Mouse (Mus musculus) lung, embryonic 15.5 days (tissue): ENCODE results near the gene Notch2. TPM values are rescaled to one million over a fixed set of nuclear protein-coding genes. Genes with fewer than 3 reads are reported as not detected.

Source experiments
- ATAC-seq: fragments of 200-750 bp; cut with Nextera tagmentation; 2 replicates; pipeline ENCODE4 v1.8.0; 2017; ENCODE audit warnings: moderate number of reproducible peaks, borderline replicate concordance; ENCODE audit not compliant: low FRiP score, low TSS enrichment; ENCODE audit errors: extremely low read depth
- H3K27ac ChIP-seq: fragments of 300-500 bp; sonication (generic); 2 replicates; pipeline ENCODE4 v1.5.1; 2015; ENCODE audit warnings: moderate library complexity, mild to moderate bottlenecking, inconsistent platforms
- H3K27me3 ChIP-seq: fragments of 300-500 bp; sonication (generic); 2 replicates; pipeline ENCODE4 v1.6.1; 2015; ENCODE audit warnings: inconsistent platforms
- H3K36me3 ChIP-seq: fragments of 300-500 bp; sonication (generic); 2 replicates; pipeline ENCODE4 v1.6.1; 2015; ENCODE audit warnings: inconsistent platforms
- H3K4me1 ChIP-seq: fragments of 300-500 bp; sonication (generic); 2 replicates; pipeline ENCODE4 v1.6.1; 2015; ENCODE audit warnings: inconsistent platforms
- H3K4me2 ChIP-seq: fragments of 300-500 bp; sonication (generic); 2 replicates; pipeline ENCODE4 v1.6.1; 2015; ENCODE audit warnings: inconsistent platforms, mild to moderate bottlenecking, moderate library complexity
- H3K4me3 ChIP-seq: fragments of 300-500 bp; sonication (generic); 2 replicates; pipeline ENCODE4 v1.5.1; 2015; ENCODE audit warnings: mild to moderate bottlenecking, inconsistent platforms
- H3K9ac ChIP-seq: fragments of 300-500 bp; sonication (generic); 2 replicates; pipeline ENCODE4 v1.6.1; 2015; ENCODE audit warnings: inconsistent platforms
- H3K9me3 ChIP-seq: fragments of 300-500 bp; sonication (generic); 2 replicates; pipeline ENCODE4 v1.6.1; 2016; ENCODE audit warnings: inconsistent platforms
- WGBS: fragments of 180-500 bp; shearing (Covaris S2); methylation state at CpG from one replicate; pipeline ENCODE4 v1.1.7; 2015; 5-methylcytosine and 5-hydroxymethylcytosine counted together
- polyA plus RNA-seq: library from polyadenylated mRNA; unstranded; fragments of >200 nt; fragmentation: Nextera tagmentation; extraction: Ambion mirVana; gene quantifications from 2 replicates; pipeline ENCODE4 v1.2.1, GENCODE M21; 2015

Notch2 gene
- polyA plus RNA-seq, 1 experiment from 2014 or later: 35.1 TPM

DNA sequence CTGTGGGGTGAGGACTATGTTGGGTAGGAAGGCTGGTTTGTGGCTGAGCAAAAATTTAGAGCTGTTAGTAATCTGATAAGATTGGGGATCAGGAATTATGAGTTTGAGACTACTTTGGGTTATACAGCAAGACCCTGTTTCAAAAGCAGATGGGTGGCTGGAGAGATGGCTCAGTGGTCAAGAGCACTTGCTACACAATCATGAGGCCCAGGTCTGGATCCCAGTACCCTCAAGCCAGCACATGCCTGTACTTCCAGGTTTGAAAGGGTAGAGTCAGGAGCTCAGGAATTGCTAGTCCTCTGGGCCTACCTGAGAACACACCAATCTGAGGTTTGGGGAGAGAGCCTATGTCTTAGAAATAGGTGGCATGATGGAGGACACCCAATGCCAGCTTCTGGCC lies 140.1 kb downstream of the Notch2 start:
- no peak for ATAC-seq

DNA sequence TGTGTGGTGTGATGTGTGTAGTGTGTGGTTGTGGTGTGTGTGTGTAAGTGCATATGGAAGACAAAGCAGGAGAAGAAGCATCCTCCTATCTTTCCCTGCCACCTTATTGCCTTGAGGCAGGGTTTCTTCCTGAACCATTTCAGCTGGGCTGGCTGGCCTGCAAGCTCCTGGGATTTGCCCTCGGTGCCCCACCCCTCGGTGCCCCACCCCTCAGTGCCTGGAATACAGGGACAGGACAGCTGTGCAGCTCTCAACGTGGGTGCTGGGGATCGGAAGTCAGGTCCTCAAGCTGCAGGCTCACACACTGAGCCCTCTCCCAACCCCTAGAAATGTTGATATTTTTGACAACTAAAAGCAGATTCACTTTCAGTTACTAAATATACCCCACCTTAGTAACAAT lies 142.8 kb downstream of the Notch2 start:
- no peak overlapping the region for H3K4me2 ChIP-seq
- H3K36me3 ChIP-seq: no peaks in the 10 kb centered on the region
- no peak for ATAC-seq
- H3K27me3 ChIP-seq: no peaks in the 10 kb centered on the region
- 34% methylated on average over 4 of the region's 4 CpGs for WGBS
- H3K9me3 ChIP-seq: no peaks in the 10 kb centered on the region
- no peak overlapping the region for H3K9ac ChIP-seq
- no peak overlapping the region for H3K4me3 ChIP-seq
- H3K4me1 ChIP-seq: no peaks in the 10 kb centered on the region
- H3K27ac ChIP-seq: no peak overlapping the region

More for the DNA sequence above, 140.1 kb downstream of the Notch2 start:
- H3K27me3 ChIP-seq: no peaks in the 10 kb centered on the region
- no peak overlapping the region for H3K4me2 ChIP-seq
- H3K27ac ChIP-seq: no peak overlapping the region
- H3K4me1 ChIP-seq: no peaks in the 10 kb centered on the region
- H3K9ac ChIP-seq: no peak overlapping the region
- H3K9me3 ChIP-seq: no peaks in the 10 kb centered on the region
- H3K36me3 ChIP-seq: peaks cover 11% of the 10 kb centered on the region; the same call in 1 of the 2 replicates
- no peak overlapping the region for H3K4me3 ChIP-seq

DNA sequence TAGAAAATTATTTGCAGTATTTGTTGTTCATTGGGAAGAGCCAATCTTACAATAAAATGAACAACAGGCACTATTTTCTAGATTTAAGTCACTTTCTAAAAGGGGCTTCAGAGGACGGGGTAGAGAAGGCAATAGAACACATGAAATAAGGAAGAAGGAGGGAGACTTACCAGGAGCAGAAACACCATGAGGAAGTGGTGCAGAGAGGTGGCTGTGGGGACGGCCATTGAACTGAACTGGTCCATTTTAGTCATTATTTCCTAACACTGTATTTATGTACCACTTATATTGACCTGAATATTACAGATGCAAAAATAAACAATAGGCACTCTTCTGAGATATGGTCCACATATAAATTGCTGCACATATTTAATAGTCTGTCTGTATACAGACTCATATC lies 143.7 kb downstream of the Notch2 start:
- WGBS: 60% methylated on average over 2 of the region's 2 CpGs
- no peak overlapping the region for H3K9ac ChIP-seq
- H3K9me3 ChIP-seq: no peaks in the 10 kb centered on the region
- ATAC-seq: no peak
- no peak overlapping the region for H3K4me3 ChIP-seq
- no peaks in the 10 kb centered on the region for H3K4me1 ChIP-seq
- no peaks in the 10 kb centered on the region for H3K36me3 ChIP-seq
- H3K27ac ChIP-seq: no peak overlapping the region
- no peak overlapping the region for H3K4me2 ChIP-seq
- no peaks in the 10 kb centered on the region for H3K27me3 ChIP-seq

DNA sequence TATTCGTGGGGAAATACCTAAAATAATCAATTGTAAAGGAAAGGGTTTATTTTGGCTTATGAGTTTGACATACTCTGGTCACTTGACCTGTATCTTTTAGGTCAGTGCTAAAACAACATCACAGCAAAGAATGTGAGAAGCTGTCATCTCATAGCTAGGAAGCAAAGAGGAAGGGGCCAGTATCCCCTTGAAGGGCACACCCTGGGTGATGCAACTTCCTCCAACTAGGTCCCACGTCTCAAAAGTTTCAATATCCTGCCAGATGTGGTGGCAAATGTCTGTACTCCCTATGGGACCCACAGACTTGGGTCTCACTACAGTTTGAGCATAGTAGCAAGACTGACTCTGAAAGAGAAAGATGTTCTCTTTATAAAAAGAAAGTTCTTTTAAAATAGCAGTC lies 144.3 kb downstream of the Notch2 start:
- Histone ChIP-seq H3K4me3 (no peak overlapping the region), H3K9me3 (no peaks in the 10 kb centered on the region), H3K36me3 (no peaks in the 10 kb centered on the region), H3K27ac (no peak overlapping the region), H3K4me1 (no peaks in the 10 kb centered on the region), H3K9ac (no peak overlapping the region), H3K27me3 (no peaks in the 10 kb centered on the region), H3K4me2 (no peak overlapping the region)
- WGBS: 26% methylated on average over 2 of the region's 2 CpGs
- no peak for ATAC-seq

DNA sequence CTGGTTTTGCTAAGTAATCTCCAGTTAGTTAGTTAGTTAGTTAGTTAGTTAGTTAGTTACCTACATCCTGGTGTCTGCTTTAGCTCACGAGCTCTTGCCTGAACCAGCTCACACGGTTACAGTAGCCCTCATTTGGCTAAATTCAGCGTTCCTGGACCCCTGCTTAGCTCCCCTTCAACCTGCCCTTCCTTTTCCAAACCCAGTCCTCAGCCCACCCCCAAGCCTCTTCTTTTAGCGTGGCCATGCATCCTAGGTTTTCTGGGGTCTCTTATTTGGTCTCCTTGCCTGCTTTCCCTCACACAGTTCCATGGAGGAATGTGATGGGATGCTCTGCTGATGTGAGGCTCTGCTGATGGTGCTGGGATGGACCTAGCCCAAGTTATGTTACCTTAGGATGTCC lies 145.3 kb downstream of the Notch2 start:
- H3K9me3 ChIP-seq: no peaks in the 10 kb centered on the region
- H3K4me1 ChIP-seq: no peaks in the 10 kb centered on the region
- no peak overlapping the region for H3K4me3 ChIP-seq
- no peaks in the 10 kb centered on the region for H3K27me3 ChIP-seq
- no peak overlapping the region for H3K4me2 ChIP-seq
- no peak for ATAC-seq
- H3K27ac ChIP-seq: no peak overlapping the region
- 72% methylated on average over 4 of the region's 4 CpGs for WGBS
- H3K9ac ChIP-seq: no peak overlapping the region
- H3K36me3 ChIP-seq: no peaks in the 10 kb centered on the region

DNA sequence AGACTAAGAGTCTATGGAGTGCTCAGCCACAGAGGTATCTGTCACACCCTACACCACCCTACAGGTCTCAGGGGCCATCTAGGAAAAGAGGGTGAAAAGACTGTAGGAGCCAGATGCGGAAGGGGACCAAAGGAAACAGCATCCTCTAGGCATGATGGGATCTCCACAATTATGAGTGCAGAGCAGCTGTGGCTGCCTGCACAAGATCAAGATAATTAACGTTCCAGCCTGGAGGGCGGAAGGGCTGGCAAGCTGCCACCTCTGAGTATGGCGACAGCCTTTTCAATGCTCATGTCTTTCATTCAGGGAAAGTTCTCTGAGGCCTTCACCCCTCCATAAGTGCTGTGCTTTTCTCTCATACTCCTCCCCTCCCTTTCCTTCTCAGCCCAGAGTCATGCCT lies 146.0 kb downstream of the Notch2 start:
- no peak overlapping the region for H3K27ac ChIP-seq
- no peak overlapping the region for H3K4me2 ChIP-seq
- H3K9ac ChIP-seq: no peak overlapping the region
- no peaks in the 10 kb centered on the region for H3K27me3 ChIP-seq
- no peaks in the 10 kb centered on the region for H3K9me3 ChIP-seq
- 35% methylated on average over 4 of the region's 4 CpGs for WGBS
- no peak overlapping the region for H3K4me3 ChIP-seq
- no peaks in the 10 kb centered on the region for H3K36me3 ChIP-seq
- ATAC-seq: no peak
- no peaks in the 10 kb centered on the region for H3K4me1 ChIP-seq

DNA sequence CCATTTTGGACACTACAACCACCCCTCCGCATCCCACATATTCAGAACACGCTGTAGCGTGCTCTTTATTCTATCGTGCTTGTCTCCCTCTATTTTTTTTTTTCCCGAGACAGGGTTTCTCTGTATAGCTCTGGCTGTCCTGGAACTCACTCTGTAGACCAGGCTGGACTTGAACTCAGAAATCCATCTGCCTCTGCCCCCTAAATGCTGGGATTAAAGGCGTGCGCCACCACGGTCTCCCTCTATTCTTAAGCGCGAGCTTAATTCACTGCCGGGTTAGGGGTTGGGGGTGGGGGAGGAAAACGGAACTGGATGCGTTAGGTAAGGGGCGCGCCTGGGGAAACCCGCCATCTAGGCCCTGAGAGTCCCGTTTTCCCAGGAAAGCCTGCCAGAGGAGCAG lies 147.0 kb downstream of the Notch2 start, which contains the start of gene Adam30:
Gene Adam30, plus strand, starts transcription at position 301 of the 400 bp plus-strand sequence.
- no peak for ATAC-seq
- Histone ChIP-seq H3K27ac (no peak within 1 kb of the TSS), H3K4me1 (no peaks in the 10 kb centered on the region), H3K36me3 (no peaks in the 10 kb centered on the region), H3K27me3 (no peaks in the 10 kb centered on the region), H3K4me2 (no peak within 1 kb of the TSS), H3K4me3 (no peak within 1 kb of the TSS), H3K9me3 (no peaks in the 10 kb centered on the region), H3K9ac (no peak within 1 kb of the TSS)
- 82% methylated on average over 17 of the region's 17 CpGs for WGBS

DNA sequence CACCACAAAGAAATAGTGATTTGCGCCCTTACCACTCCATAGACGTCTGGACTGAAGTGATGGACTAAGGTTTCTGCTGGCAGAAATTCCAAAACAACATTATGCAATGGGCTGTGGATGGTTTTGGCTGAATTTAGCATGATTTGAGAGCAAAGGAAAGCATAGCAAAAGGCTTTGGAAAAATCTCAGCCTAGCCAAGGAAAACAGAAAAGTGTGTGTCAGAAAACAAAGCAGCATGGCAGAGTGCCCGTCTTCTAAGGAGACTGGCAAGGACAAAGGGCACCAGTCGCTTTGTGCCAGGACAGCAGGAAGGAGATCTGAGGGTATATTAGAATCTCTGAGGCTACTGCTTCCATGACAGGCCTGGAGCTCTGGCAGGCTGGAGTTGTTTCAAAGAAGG lies 165.0 kb downstream of the Notch2 start:
- H3K4me1 ChIP-seq: no peaks in the 10 kb centered on the region
- H3K27ac ChIP-seq: no peak overlapping the region
- no peak overlapping the region for H3K4me3 ChIP-seq
- no peak for ATAC-seq
- H3K27me3 ChIP-seq: no peaks in the 10 kb centered on the region
- 68% methylated on average over 4 of the region's 4 CpGs for WGBS
- H3K36me3 ChIP-seq: no peaks in the 10 kb centered on the region
- no peak overlapping the region for H3K4me2 ChIP-seq
- no peak overlapping the region for H3K9ac ChIP-seq
- no peaks in the 10 kb centered on the region for H3K9me3 ChIP-seq

DNA sequence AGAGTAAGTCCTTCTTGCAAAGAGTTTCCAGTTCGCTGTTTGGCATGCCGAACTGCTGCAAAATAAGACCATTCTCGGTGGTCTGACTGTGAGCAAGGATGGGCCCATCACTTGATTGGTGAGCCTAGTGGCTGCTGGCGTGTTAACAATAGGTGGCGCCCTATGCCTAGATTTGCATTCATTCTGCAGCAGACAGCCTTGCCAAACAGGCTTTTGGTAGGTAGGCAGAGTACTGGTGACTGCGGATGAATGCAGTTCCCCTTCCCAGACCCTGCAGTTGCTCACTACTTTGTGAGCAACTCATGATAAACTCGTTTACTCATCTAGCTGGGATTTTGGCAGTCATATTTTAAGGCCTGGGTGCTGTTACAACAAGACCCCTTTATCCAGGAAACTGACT lies 167.5 kb downstream of the Notch2 start:
- 22% methylated on average over 7 of the region's 7 CpGs for WGBS
- ATAC-seq: no peak
- H3K9ac ChIP-seq: no peak overlapping the region

DNA sequence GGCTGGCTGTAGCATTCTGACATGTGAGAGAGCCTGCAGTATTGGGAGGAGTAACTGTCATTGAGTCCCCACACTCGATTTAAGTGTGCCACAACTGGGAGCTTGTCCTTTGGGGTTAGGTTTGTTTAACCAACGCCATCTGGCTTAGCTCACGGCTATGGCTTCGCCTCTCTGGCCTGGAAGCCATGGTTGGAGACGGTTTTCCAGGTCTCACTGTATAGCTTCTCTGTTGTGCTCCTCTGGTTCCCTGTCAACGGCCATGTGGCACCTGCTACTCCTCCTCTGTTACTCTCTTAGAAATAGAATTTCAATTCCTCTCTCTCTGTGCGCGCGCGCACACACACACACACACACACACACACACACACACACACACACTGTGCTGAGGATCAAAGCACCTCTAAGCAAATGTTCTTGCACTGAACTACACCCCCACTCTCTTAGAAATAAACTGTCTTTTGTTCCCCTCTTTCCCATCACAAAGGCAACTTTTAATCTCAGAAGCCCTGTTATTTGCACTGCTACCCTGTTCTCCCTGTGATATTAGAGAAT lies 171.9 kb downstream of the Notch2 start:
- Histone ChIP-seq H3K36me3 (no peaks in the 10 kb centered on the region), H3K9me3 (no peaks in the 10 kb centered on the region), H3K9ac (no peak overlapping the region), H3K4me3 (no peak overlapping the region), H3K27ac (no peak overlapping the region), H3K27me3 (no peaks in the 10 kb centered on the region), H3K4me2 (no peak overlapping the region), H3K4me1 (no peaks in the 10 kb centered on the region)
- 40% methylated on average over 10 of the region's 10 CpGs for WGBS
- no peak for ATAC-seq

More for the DNA sequence above, 167.5 kb downstream of the Notch2 start:
- no peaks in the 10 kb centered on the region for H3K4me1 ChIP-seq
- H3K27ac ChIP-seq: no peak overlapping the region
- no peaks in the 10 kb centered on the region for H3K27me3 ChIP-seq
- H3K36me3 ChIP-seq: no peaks in the 10 kb centered on the region
- no peak overlapping the region for H3K4me2 ChIP-seq
- H3K4me3 ChIP-seq: no peak overlapping the region
- H3K9me3 ChIP-seq: no peaks in the 10 kb centered on the region

DNA sequence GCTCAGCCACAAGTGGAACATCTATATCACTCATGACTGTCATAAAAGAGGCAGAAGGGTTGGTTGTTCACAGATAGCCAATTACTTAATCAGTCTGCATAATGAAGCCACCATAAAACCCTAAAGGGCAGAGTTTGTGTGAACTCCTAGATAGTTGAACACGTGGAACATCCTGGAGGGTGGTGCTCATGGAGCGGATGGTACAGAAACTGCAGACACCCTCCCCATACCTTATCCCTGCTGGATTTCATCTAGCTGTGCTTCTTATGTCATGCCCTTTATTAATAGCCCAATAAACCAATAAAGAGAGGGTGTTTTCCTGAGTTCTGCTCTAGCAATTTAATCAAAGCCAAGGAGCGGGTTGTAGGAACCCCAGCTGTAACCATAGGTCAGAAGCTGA lies 174.4 kb downstream of the Notch2 start:
- 75% methylated on average over 3 of the region's 3 CpGs for WGBS
- Histone ChIP-seq H3K9me3 (no peaks in the 10 kb centered on the region), H3K27me3 (no peaks in the 10 kb centered on the region), H3K4me1 (no peaks in the 10 kb centered on the region), H3K36me3 (no peaks in the 10 kb centered on the region), H3K4me3 (no peak overlapping the region), H3K9ac (no peak overlapping the region), H3K27ac (no peak overlapping the region), H3K4me2 (no peak overlapping the region)
- ATAC-seq: no peak

DNA sequence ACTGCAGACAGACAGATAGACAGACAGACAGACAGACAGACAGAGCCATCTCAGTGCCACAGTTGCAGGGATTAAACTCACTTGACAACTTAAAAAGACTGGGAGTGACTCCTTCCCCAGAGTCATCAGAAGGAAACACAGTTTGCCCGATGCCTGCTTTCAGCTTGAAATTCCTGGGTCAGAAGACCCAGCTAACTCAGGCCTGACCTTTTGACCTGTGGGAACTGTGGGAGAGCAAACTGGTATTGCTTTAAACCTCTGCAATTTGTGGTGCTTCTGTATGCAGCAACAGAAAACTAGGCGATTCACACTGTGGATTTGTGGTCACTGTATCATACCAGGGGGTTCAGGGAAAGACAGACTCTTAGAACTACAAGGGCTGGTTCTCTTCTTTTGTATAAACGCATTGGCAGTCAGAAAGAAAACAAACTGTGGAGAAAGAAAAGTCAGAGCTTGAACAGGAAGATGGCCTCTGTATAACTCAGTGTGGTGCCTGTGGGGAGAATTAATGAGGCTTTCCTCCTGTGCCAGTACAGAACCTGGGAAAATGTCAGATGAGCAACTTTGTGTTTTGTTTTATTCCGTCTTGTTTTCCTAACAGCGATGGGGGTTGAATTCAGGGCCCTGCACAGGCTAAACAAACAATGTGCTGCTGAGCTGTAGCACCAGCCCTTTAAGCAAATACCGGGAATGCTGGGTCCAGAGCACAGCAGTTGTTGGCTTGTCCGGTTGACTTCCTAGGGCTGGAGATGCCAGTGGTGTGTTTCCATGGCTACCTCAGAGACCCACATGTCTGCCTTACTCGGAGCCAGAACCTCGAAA lies 184.6 kb downstream of the Notch2 start:
- no peaks in the 10 kb centered on the region for H3K9me3 ChIP-seq
- no peak overlapping the region for H3K27ac ChIP-seq
- 21% methylated on average over 9 of the region's 9 CpGs for WGBS
- no peaks in the 10 kb centered on the region for H3K27me3 ChIP-seq
- H3K36me3 ChIP-seq: no peaks in the 10 kb centered on the region
- H3K4me2 ChIP-seq: no peak overlapping the region
- ATAC-seq: no peak
- peaks cover 6% of the 10 kb centered on the region; the same call in 1 of the 2 replicates for H3K4me1 ChIP-seq
- no peak overlapping the region for H3K4me3 ChIP-seq
- H3K9ac ChIP-seq: no peak overlapping the region
